Mouse (Mus musculus): ENCODE results near the gene Glcci1.

The Glcci1 gene

DNA sequence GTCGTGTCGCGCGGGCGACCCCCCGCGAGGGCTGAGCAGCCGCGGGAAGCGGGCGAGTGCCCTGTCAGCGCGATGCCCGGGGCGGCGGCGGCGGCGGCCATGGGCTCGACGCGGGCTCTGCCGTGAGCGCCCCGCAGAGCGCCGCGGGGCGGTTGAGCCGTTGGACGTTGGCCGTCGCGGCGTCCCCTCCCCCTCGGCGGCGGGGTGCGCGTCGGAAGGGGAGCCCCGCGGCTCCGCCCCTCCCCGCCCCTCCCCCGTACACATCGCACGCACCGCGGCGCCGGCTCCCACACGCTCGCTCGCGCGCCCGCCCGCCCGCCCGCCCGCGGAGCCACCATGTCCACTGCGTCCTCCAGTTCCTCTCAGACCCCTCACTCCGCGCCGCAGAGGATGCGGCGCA is at the start of gene Glcci1:
Gene Glcci1, plus strand, starts transcription at position 50 of the 400 bp plus-strand sequence.
- DNase-seq (ENCODE audit: low spot score in 2 of 2) = no peak

DNA sequence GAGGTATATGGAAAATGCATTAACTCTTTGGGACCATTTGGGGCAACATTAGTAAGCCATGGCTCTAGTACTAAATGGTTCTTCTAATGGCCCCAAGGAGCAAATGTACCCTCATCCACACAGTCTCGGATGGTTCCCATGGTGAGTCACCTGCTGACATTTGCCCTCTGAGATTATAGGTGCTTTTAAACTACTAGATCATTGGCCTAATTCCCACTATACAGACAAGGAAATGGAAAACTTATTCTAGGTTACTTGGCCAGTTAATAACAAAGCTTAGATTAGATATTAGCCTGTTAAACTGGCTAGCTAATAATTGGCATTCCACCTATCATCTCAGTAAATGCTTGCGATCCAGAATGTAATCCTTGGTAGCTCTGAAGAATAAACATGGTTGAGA is 47.0 kb upstream of the Glcci1 start:
- DNase-seq (ENCODE audit: low spot score in 2 of 2) = no peak

DNA sequence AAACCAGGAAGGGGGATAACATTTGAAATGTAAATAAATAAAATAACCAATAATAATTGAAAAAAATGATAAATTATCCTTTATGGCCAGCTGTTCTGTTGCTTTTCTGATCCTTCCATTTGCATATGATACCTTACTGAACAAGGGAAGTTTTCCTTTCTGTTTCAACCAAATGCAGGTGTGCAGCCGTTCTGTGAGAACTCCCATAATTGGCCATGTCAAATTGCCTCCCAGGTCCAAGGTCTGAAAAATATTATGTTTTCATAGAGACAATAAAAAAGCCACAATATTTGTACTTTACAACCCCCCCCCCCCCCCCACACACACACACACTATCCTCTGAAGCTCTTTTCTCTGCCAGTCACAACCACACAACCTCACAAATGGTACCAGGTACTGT is 44.0 kb upstream of the Glcci1 start:
- DNase-seq (ENCODE audit: low spot score in 2 of 2) = no peak

DNA sequence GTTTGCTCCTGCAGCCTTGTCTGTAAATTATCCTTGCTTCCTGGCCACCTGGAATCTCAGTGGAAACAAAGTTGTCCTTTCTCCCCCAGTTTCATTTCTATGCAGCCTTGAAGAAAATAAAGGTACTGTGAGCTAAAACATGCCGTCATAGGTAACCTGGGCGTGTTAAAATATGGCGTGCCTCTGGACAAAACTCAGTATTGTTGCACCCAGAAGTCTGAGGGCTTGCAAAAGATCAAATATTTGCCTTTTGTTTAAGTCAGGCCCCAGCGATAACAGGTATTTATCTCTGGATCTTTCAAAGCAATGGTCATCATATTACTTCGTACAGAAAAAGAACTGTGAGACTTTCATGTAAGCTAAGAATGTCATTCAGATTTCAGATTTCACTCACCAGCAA is 43.4 kb upstream of the Glcci1 start:
- DNase-seq (ENCODE audit: low spot score in 2 of 2) = no peak

DNA sequence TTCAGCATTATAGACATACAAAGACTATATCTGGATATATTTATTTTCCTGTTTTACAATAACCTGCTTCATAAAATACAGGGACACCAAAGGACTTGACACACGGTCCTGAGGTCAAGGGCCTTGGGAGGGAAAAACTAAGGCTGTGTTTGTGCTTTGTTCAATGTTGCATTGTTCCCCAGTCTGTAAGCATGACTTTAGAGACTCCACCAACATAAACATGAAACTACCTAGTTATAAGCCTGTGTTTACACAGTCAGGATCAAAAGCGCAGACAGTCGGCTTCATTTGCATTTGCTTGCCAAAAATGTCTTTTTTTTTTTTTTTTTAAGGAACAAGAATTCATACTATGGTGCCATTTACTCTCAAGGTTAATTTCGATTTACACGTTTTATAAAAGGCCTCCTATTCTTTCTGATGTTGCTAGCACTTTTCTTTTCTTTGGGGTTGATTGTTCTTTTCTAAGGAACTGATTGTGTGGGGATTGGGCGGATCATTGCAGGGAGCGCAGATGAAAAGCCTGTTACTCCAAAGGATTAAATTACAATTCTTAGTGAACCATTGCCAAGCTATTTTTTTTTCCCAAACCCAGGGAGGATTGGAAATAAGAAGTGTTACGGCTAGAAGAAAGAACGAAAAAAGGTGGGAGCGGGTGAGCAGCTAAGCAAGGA is 41.6 kb upstream of the Glcci1 start:
- no peak for DNase-seq (ENCODE audit: low spot score in 2 of 2)

DNA sequence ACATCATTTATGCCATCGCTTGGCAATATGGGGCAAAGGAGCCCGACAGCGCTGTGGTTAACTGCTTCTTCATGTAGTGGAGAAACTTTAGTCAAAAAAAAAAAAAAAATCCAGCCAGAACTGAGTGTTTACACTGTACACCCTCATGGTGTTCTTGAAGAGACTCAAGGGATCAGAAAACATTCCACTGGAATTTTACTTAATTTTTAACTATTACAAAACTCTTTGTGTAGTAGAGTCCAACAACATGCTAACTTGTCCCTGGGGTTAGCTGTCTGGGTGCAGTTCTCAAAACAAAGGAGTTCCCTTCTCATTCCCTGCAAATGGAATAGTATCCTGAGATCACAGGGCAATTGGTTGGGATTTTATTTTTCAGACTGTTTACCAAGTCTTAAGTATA is 39.5 kb upstream of the Glcci1 start:
- no peak for DNase-seq (ENCODE audit: low spot score in 2 of 2)

DNA sequence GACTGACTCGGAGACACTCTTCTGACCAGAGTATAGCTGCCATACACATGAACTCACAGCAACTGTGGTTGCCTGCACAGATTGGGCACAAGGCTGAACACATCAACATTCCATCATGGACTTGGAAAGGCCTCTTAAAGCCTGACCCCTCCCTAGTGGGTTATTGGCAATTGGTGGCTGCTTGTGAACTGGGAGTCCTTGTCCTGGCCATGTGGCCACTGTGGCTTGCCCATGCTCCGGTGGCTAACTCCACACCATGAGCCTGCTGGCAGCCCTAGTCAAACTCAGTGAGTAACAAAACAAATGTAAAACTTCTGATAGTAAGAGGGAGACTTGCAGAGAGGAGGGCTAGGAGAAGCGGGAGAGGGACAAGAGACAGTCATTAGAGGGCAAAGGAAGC is 37.3 kb upstream of the Glcci1 start:
- DNase-seq (ENCODE audit: low spot score in 2 of 2) = no peak

DNA sequence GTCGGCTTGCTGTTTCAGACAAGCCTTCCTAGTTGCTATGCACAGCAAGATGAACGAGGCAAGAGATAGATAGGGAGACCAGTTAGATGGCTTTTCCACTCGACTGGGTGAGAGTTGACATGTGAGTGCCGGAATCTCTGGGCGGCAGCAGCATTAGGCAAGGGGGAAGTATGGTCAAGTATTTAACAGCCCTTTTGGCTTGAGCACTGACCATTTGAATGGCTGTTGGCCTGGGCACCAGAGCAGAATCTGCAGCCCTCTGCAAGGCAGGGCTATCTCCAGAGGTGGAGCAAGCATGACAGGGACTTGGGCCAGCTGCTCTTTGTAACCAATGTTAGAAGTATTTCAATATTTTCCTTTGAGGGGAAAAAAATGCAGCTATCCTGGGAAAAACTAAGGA is 36.5 kb upstream of the Glcci1 start:
- DNase-seq (ENCODE audit: low spot score in 2 of 2) = no peak

DNA sequence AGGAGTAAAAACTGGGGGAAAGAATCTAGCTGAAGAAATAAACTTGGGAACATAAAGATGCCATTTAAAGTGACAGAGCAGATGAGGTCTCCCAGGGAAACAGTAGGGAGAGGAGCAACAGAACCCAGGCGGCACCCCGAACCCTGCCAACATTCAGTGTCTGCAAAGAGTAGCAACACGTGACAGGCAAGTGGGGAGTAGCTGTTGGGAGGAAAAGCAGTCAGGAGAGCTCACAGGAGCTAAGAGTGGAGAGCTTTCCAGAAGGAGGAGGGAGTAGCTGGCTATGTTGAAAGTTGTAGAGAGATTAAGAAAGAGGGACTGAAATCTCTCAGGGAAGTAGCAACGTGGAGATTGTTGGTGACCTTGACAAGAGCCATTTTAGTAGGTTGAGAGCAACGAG is 35.9 kb upstream of the Glcci1 start:
- no peak for DNase-seq (ENCODE audit: low spot score in 2 of 2)

DNA sequence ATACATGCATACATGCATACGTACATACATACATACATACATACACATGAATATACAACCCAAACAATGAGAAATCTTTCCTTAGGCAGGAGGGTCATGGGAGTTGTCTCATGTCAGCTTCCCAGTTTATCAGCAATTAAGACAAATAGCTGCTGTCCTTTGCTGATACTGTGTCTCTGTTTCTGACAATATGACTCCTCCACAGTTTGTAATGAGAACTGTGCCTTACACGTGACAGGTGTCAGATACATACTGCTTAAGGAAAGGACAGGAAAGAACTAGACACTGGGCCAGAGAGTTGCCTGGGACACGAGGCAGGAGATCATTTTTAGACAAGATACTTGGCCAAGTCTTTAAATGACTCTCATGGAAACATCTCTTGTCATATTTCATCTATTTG is 35.1 kb upstream of the Glcci1 start:
- DNase-seq (ENCODE audit: low spot score in 2 of 2) = no peak

DNA sequence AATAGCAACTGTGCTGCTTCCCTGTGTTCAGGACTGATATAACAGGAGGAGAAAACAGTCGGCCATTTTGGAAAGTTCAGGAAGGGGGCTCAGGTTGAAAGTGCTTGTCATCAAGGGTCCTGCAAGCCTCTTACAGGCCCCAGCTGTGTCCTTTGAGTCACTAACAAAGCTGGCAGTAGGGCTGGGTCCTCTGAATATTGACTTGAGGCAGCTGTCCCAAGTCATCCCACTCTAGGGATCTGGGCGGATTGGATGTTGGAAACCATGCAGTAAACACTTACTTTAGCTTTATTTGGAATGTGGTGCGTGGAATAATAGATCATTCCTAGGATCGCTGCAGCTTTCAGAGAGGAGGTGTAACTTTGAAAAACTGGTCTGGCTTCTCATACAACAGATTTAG is 34.6 kb upstream of the Glcci1 start:
- no peak for DNase-seq (ENCODE audit: low spot score in 2 of 2)

DNA sequence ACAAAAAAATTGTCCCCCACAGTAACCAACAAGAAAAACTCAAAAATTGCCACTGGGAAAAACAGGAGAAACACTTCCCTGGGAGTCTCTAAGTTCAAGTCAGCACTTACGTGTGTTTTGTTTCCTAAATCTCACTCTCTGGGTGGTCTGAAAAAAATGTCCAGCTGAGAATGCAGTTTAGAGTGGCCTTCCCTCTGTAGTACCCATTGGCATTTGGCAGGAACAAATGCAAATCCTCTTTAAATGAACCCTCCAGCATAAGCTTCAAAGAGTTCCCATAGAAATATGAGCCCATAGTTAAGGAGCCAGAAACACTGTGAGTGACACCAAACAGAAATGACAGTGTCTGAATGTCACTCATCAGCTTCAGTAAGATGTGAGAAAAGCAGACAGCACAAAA is 30.2 kb upstream of the Glcci1 start:
- DNase-seq (ENCODE audit: low spot score in 2 of 2) = no peak

DNA sequence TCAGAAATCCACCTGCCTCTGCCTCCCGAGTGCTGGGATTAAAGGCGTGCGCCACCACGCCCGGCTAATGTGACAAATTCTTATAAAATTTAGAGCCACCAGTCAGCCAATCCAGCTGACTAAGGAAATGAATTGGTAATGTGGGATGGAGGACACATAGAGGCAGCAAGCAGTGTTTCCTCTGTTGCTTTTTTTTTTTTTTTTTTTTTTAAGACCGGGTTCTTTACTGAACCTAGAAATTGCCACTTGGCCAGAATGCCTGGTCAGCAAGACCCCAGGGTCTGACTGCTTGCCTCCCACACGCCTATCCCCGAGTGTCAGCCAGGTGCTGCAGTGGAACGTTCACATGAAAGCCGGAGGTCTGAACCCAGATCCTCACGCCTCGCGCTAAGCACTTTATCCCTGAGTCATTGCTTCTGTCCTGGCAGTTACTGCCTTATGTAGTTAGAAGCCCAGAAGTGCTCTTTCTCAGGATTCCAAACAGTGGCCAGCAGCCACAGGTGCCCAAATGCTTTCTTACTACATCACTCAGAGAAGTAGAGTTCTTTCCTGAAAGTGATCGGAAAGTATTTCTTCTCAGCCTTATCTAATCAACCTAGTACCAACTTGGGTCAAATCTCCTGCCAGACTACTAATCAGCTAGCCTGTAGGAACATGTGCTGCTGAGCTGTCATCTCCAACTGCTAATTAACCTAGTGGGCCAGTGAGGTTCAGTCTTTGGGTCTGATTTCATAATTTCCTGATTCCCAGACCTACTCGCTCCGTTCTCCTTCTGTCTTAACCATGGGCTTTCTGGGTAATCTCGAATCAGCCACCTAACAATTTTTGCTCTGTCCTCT is 24.7 kb upstream of the Glcci1 start:
- no peak for DNase-seq (ENCODE audit: low spot score in 2 of 2)

DNA sequence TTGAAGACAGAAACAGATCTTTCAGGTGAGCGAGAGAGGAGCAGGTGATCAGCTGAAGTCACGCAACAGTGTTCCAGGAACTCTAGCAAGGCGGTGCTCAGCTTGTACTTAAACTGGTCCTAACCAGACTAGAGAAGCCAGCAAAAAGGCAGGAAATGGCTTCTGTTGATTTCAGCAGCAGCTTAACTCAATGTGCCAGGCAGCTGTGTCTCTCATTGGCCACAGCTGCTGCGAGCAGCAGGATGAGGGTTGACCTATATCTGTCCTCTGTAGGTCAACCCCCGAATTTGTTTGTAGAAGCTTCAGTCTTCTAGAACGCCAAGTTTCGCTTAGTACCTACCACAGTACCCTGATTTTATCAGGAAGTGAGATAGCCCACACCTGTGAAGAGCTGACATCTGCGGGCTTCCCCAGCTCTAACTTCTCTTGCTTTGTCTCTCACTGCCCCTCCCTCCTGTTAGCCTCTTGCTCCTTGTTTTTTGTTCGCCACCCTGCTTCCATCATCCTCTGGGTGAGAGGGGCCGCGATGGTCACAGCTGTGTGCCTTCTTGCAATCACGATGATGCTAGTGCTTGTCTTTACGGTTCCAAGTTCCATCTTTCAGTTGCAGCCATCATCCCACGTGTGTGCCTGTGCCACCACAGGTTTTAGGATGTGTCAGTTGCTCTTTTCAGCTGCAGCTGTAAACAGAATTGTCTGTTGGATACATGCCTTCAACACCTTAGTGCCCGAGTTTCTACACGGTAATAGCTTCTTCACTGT is 23.8 kb upstream of the Glcci1 start:
- DNase-seq (ENCODE audit: low spot score in 2 of 2) = no peak

DNA sequence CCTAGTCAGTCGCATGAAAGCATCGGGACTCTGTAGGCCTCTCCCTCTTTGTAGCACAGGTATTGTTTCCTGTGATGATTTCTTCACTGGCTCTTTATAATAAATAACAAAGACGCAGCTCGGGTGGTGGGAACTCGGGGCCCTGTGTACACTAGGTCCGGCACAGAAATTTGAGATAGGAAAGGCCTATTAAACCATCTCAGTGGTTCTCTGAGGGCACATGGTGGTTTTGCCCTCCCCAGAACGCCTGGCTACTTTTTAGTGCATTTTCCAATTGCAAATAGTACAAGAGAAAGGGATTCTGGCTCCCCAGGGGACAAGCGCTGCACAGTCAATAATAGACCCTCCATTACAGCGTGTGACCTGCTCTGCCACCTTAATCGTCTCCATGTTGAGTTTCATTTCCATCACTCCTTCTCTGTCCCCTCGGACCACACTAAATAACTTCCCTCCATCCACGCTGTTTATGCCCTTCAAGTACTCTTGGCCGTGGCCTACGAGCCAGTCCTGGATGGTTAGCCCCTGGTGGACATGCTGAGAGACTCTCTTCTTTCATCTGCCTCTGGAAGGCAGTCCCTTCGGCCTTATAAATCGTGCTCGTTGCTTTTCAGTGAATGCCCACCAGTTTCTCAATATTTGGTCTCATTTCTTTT is 22.9 kb upstream of the Glcci1 start:
- DNase-seq (ENCODE audit: low spot score in 2 of 2) = no peak

DNA sequence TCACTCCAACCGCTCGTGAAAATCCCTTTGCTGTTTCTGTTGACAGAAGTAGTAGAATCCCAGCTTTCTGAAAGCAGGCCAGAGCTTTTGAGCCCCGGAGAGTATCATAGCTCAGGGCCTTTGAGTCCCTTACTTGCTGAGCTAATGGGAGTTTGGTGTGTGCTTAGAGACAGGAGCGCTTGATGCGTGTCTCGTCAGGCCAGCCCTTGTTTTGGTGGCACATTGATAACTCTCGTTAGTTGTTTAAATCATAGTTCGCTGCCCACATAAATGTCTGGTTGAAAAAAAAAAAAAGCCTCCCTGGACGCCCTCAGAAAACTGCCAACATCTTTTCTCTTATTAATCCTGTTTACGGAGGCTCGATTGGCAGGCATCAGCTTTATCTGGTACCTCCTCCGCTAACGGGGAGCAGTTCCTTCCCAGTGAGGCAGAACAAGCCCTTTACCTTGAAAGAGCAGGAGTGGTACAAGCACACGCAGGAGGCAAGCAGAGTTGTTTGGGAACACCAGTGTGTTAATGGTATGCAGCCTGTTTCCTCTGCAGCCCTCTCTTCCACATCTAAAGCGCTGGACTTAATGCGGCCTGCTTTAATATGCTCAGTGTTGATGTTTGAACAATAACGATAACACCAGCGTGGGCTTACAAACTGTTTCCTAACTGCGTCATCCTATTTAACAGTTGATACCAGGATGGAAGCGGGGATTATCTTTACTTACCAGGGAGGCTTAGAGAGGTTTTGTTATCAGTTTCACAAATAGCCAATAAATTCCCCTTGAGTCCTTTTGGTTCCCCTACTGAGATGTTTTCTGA is 22.2 kb upstream of the Glcci1 start:
- no peak for DNase-seq (ENCODE audit: low spot score in 2 of 2)

DNA sequence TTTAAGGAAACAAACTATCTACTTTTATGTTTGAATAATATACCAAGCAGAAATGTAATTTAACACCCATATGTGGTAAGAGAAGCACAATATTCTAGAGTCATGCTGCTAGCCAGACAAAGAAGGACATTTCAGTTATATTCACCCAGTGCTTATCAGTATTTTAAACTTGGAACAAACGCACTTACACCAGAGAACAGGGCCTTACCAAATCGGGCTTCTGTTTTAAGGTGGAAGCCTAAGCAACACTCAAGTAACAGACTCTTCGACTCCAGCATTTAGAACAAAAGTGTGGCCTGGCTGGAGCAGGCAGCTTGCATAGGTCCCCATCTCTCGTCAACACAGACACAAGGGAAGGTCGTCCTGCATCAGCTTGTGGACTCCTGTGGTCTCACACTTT is 21.2 kb upstream of the Glcci1 start:
- DNase-seq (ENCODE audit: low spot score in 2 of 2) = no peak

DNA sequence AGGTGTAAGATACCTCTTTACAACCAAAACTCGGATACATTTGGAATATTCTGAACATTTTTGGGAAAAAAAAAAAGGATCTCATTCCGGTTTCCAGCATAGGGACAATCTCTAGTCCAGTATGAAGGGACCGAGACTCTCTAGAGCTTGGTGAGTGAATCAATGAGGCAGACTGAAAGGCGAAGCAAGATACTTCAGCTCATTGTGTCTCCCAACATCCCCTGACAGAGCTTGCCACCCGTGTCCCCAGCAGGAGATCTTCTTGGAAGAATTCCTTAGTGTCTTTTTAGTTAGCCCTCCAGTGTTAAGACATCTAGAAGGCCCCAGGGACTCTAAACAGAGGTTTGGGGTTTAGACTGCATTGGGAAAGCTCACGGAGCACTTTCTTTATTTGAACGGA is 20.1 kb upstream of the Glcci1 start:
- DNase-seq (ENCODE audit: low spot score in 2 of 2) = no peak

DNA sequence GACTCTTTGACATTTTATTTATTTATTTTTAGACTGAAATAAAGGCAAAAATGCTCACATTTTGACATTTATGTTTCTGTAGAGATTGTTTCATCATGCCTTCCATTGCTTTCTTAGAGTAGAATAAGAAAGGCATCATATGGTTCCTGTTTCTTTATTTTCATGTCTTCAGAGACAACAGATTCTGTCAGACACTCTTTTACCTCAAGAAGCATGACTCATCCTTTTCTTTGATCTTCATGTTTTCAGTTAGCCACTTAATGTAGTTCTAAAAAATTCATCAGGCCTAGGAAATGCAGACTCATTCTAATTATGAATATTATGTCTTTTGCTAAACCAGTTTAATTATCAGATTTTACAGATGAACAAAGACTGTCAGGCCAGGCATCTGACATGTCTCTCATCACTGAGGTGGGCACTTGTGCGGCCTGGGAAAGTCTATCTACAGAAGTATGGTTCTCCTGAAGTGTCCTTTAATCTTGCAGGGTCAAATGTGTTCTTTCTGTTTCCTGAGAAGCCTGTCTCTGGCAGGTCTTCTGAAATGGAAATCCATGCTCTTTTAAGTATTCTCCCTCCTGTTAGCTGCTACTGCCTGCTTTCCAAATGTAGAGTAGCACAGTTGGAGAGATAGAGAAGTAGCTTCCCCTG is 19.3 kb upstream of the Glcci1 start:
- DNase-seq (ENCODE audit: low spot score in 2 of 2) = no peak

DNA sequence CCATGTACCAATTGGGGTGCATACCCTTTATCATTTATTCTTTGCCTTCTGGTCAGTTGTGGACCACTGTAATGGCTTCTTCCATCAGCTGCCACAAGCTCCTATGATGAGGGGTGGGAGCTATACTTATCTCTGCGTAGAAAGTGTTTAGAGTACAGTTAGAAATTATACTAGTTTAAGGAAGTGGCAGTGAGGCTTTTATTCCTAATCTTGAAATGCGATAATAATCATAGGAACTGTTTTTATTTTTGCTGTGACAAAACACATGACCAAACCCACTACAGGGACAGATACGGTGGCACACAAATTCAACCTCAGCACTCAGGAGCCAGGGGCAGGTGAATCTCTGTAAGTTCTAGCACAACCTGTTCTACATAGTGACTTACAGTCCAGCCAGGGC is 17.2 kb upstream of the Glcci1 start:
- DNase-seq (ENCODE audit: low spot score in 2 of 2) = no peak

All from frontal cortex, postnatal 14 days (tissue).